Mouse (Mus musculus) neural tube, embryonic 13.5 days (tissue): ENCODE results near the gene Tspo. TPM values are rescaled to one million over a fixed set of nuclear protein-coding genes. Genes with fewer than 3 reads are reported as not detected.

ENCODE experiments used
- ATAC-seq: fragments of 200-750 bp; cut with Nextera tagmentation; 2 replicates; pipeline ENCODE4 v1.8.0; 2017; ENCODE audit warnings: low read depth, mild to moderate bottlenecking, moderate TSS enrichment, moderate library complexity
- H3K27ac ChIP-seq: fragments of 300-500 bp; sonication (generic); replicated peaks from 2 replicates; pipeline ENCODE4 v1.5.1; 2015; ENCODE audit warnings: moderate library complexity, mild to moderate bottlenecking, inconsistent platforms
- H3K27me3 ChIP-seq: fragments of 300-500 bp; sonication (generic); 2 replicates; pipeline ENCODE4 v1.6.1; 2015; ENCODE audit warnings: mild to moderate bottlenecking, inconsistent platforms
- H3K36me3 ChIP-seq: fragments of 300-500 bp; sonication (generic); 2 replicates; pipeline ENCODE4 v1.6.1; 2015; ENCODE audit warnings: mild to moderate bottlenecking, inconsistent platforms
- H3K4me1 ChIP-seq: fragments of 300-500 bp; sonication (generic); replicated peaks from 2 replicates; pipeline ENCODE4 v1.6.1; 2015; ENCODE audit warnings: inconsistent platforms
- H3K4me2 ChIP-seq: fragments of 300-500 bp; sonication (generic); 2 replicates; pipeline ENCODE4 v1.6.1; 2015; ENCODE audit warnings: inconsistent platforms, mild to moderate bottlenecking, moderate library complexity
- H3K4me3 ChIP-seq: fragments of 300-500 bp; sonication (generic); 2 replicates; pipeline ENCODE4 v1.5.1; 2015; ENCODE audit warnings: mild to moderate bottlenecking, inconsistent platforms
- H3K9ac ChIP-seq: fragments of 300-500 bp; sonication (generic); 2 replicates; pipeline ENCODE4 v1.6.1; 2015; ENCODE audit warnings: moderate library complexity, mild to moderate bottlenecking, inconsistent platforms
- H3K9me3 ChIP-seq: fragments of 300-500 bp; sonication (generic); 2 replicates; pipeline ENCODE4 v1.6.1; 2016; ENCODE audit warnings: inconsistent platforms
- WGBS: fragments of 180-500 bp; shearing (Covaris S2); methylation state at CpG from one replicate; pipeline ENCODE4 v1.1.7; 2015; 5-methylcytosine and 5-hydroxymethylcytosine counted together
- polyA plus RNA-seq: library from polyadenylated mRNA; unstranded; fragments of >200 nt; fragmentation: Nextera tagmentation; extraction: Ambion mirVana; gene quantifications from 2 replicates; pipeline ENCODE4 v1.2.1, GENCODE M21; 2015

Tspo gene
- polyA plus RNA-seq, 1 experiment from 2014 or later, result 13.1 TPM

GRCm38 (mm10) chr15:83570641-83571040 is 7.2 kb downstream of the Tspo start:
- WGBS, result 73% methylated on average over 2 of the region's 2 CpGs
- ATAC-seq, result no peak
- no peak overlapping the region for H3K27ac ChIP-seq

DNA sequence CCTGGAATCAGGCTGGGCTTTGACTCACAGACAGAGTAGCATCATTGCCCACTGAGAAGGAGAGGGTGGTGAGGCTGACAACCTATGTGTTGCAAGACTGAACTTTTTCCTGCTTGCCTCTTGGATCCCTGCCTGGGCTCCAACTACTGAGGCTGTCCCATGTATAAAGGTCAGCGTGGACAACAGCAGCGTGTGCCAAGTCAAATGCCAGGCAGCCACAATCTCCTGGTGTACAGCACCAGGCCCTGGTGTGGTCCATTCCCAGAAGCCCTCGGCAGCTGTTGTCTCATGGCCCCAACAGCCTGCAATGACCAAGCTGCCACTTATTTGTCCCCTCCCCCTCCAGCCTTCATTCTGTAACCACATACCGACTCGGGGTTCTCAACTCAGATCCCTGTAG is 8.2 kb downstream of the Tspo start:
- Histone ChIP-seq H3K27ac (no peak overlapping the region), H3K4me2 (no peak overlapping the region), H3K4me1 (no peaks in the 10 kb centered on the region), H3K4me3 (no peak overlapping the region), H3K36me3 (peaks cover 26% of the 10 kb centered on the region), H3K27me3 (no peaks in the 10 kb centered on the region), H3K9me3 (no peaks in the 10 kb centered on the region), H3K9ac (no peak overlapping the region)
- 86% methylated on average over 5 of the region's 5 CpGs for WGBS
- no peak for ATAC-seq

More at GRCm38 (mm10) chr15:83570641-83571040, 7.2 kb downstream of the Tspo start:
- Histone ChIP-seq H3K4me1 (no peaks in the 10 kb centered on the region), H3K4me2 (no peak overlapping the region), H3K4me3 (no peak overlapping the region), H3K9ac (no peak overlapping the region), H3K9me3 (no peaks in the 10 kb centered on the region), H3K27me3 (0 out of 2 replicates have a peak, but pooled peaks cover 5% of the 10 kb centered on the region), H3K36me3 (peaks cover 16% of the 10 kb centered on the region)

GRCm38 (mm10) chr15:83572132-83572531 is 8.7 kb downstream of the Tspo start:
- Histone ChIP-seq H3K4me3 (no peak overlapping the region), H3K9ac (no peak overlapping the region), H3K4me1 (no peaks in the 10 kb centered on the region), H3K27me3 (no peaks in the 10 kb centered on the region), H3K36me3 (peaks cover 31% of the 10 kb centered on the region), H3K4me2 (no peak overlapping the region), H3K9me3 (no peaks in the 10 kb centered on the region), H3K27ac (no peak overlapping the region)
- no peak for ATAC-seq
- 84% methylated on average over 4 of the region's 4 CpGs for WGBS

DNA sequence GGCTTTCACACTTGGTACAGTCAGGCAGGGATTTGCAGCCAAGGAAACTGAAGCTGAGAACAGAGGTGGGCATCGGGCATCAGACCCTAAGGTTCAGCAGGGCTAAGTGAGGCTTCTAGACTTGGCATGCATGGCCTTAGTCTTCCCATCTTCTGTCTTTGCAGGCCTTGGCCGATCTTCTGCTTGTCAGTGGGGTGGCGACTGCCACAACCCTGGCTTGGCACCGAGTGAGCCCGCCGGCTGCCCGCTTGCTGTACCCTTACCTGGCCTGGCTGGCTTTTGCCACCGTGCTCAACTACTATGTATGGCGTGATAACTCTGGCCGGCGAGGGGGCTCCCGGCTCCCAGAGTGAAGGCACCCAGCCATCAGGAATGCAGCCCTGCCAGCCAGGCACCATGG is 10.2 kb downstream of the Tspo start:
- Histone ChIP-seq H3K27ac (no peak overlapping the region), H3K4me3 (no peak overlapping the region), H3K9ac (no peak overlapping the region), H3K4me2 (no peak overlapping the region), H3K36me3 (peaks cover 46% of the 10 kb centered on the region), H3K27me3 (no peaks in the 10 kb centered on the region), H3K9me3 (no peaks in the 10 kb centered on the region), H3K4me1 (no peaks in the 10 kb centered on the region)
- whole genome bisulfite sequencing, result 94% methylated on average over 12 of the region's 12 CpGs
- no peak for ATAC-seq

DNA sequence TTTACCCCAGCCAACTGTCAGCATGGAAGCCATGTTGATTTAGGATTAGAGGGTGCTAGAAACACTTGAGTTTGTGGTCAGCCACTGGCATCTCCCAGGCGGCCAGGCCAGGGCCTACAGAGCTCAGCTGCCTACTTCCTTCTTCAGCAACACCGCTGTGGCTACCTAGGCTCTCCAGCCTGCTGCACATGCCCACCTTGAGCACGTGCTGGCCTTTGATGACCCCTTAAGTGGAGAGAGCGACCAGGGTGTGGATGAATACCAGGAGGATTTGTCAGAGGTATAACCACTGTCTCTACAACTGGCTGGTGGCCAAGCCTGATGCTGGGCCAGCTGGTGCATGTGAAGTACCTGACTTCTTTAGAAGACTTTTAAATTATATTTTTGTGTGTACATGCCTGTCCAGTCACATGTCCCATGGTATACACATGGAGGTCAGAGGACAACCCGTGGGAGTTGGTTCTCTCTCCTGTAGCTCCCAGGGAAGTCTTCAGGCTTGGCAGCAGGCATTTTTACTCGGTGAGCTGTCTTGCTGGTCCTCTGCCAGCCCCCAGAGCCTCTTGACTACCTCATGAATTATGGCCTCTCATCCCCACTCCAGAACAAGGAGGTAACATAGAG is 11.4 kb downstream of the Tspo start:
- no peak for ATAC-seq
- peaks cover 58% of the 10 kb centered on the region for H3K36me3 ChIP-seq
- H3K4me3 ChIP-seq, result no peak overlapping the region
- H3K4me2 ChIP-seq, result no peak overlapping the region
- 84% methylated on average over 6 of the region's 6 CpGs for WGBS
- H3K9ac ChIP-seq, result no peak overlapping the region
- H3K27ac ChIP-seq, result no peak overlapping the region
- no peaks in the 10 kb centered on the region for H3K4me1 ChIP-seq
- H3K9me3 ChIP-seq, result no peaks in the 10 kb centered on the region
- H3K27me3 ChIP-seq, result no peaks in the 10 kb centered on the region

DNA sequence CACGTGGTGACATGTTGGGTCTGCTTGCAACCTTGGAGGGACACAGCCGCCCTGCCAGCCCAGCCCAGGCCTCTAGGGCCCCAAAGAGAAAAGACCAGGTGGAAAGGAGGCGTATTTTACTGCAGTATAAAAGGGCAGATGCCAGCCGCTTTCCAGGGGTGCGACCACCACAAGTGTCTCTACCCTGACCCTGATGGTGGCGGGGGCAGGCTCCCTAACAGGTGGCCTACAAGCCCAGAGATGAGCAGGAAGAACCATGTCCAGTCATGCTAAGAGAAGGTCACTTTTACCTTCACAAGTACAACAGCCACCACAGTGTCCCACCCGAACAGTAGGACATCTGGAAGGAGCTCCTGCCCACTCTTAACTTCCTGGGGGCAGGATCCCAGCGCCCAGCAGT is 12.2 kb downstream of the Tspo start:
- Histone ChIP-seq H3K27me3 (no peaks in the 10 kb centered on the region), H3K9me3 (no peaks in the 10 kb centered on the region), H3K4me1 (no peaks in the 10 kb centered on the region), H3K27ac (no peak overlapping the region), H3K9ac (no peak overlapping the region), H3K4me3 (no peak overlapping the region), H3K36me3 (peaks cover 65% of the 10 kb centered on the region), H3K4me2 (no peak overlapping the region)
- no peak for ATAC-seq
- 94% methylated on average over 8 of the region's 8 CpGs for WGBS

DNA sequence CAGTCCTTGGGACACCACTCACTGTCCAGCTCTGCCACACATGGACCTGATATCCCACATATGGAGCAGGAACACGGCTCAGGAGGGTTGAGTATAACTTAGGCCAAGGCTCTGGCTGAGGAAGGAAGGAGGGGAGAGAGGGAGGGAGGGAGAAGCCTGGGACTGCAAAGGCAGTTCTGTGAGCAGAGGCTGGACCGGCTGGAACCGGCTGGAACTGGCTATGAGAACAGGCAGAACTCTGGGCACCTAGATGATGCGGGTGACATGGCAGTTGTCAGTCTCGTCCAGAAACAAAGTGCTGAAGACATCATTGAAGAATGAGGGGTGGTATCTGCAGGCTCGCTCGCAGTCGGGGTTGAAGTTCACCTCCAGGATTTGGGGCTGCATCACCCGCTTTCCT is 13.3 kb downstream of the Tspo start:
- no peak for ATAC-seq
- H3K4me2 ChIP-seq, result no peak overlapping the region
- no peaks in the 10 kb centered on the region for H3K27me3 ChIP-seq
- no peaks in the 10 kb centered on the region for H3K9me3 ChIP-seq
- no peaks in the 10 kb centered on the region for H3K4me1 ChIP-seq
- no peak overlapping the region for H3K27ac ChIP-seq
- 91% methylated on average over 9 of the region's 9 CpGs for WGBS
- no peak overlapping the region for H3K9ac ChIP-seq
- H3K4me3 ChIP-seq, result no peak overlapping the region
- H3K36me3 ChIP-seq, result peaks cover 76% of the 10 kb centered on the region

- Histone ChIP-seq H3K9ac (no peak overlapping the region), H3K36me3 (peaks cover 97% of the 10 kb centered on the region), H3K4me2 (no peak overlapping the region), H3K27ac (no peak overlapping the region), H3K4me3 (no peak overlapping the region), H3K4me1 (no peaks in the 10 kb centered on the region), H3K27me3 (no peaks in the 10 kb centered on the region), H3K9me3 (no peaks in the 10 kb centered on the region)
- 89% methylated on average over 4 of the region's 4 CpGs for WGBS
- ATAC-seq, result no peak
These were observed 19.5 kb downstream of the Tspo start for GRCm38 (mm10) chr15:83582931-83583330.

DNA sequence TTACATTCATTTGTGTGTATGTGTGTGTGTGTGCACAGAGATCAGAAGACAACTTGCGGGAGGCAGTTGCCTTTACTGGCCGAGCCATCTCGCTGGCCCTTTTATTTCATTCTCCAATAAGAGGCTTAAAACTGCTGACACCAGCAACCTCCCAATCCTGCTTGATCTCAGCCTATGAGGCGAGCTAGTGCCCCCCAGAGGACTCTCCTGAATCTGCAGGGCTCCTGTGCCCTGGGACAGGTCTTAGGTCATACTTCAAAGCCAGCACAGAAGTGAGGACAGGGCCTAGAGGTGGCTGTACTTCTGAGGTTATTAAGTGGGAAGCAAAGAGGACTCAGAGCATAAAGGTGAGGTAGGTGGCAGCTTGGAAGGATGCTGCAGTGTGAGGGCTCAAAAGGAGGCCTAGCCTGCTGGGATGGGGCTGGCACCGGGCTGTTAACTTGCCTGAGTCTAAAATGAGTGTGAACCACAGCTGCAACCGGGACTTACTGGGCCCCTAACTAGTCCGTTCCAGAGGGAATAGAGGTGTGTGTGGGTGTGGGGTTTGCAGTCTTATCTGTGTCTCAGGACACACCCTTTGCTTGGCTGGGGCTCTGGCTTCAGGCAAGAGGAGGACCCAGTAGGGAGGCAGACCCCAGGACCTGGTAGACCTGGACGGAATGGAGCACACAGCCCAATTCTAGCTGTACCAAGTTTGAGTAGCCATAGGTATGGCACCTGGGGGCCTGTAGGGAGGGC is 20.2 kb downstream of the Tspo start:
- no peaks in the 10 kb centered on the region for H3K4me1 ChIP-seq
- H3K4me3 ChIP-seq, result no peak overlapping the region
- WGBS, result 82% methylated on average over 8 of the region's 8 CpGs
- no peak overlapping the region for H3K27ac ChIP-seq
- H3K4me2 ChIP-seq, result no peak overlapping the region
- ATAC-seq, result no peak
- H3K9ac ChIP-seq, result no peak overlapping the region
- H3K27me3 ChIP-seq, result no peaks in the 10 kb centered on the region
- H3K9me3 ChIP-seq, result no peaks in the 10 kb centered on the region
- peaks cover 97% of the 10 kb centered on the region for H3K36me3 ChIP-seq

- Histone ChIP-seq H3K27me3 (no peaks in the 10 kb centered on the region), H3K36me3 (peaks cover 89% of the 10 kb centered on the region)
- WGBS, result 90% methylated on average over 6 of the region's 6 CpGs
These were observed 21.4 kb downstream of the Tspo start for GRCm38 (mm10) chr15:83584741-83585220.

DNA sequence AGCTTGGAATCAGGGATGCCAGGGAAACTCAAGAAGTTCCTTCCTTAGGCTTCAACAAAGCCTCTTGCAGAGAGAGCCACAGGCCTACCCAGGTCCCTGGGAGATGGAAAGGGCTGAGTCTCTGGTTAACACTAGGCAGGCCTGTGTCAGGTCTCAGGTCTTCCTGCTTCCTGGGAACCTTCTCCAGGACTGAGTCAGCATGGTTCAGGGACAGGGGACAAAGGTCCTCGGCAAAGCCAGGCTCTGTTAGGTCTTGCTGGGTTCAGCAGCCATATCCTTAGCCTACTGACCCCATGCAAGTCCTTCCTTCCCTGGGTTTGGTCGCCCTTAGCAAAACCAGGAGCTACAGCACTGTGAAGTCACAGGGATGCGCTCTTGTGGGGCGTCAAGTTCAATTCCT is 27.4 kb downstream of the Tspo start:
- Histone ChIP-seq H3K9ac (no peak overlapping the region), H3K4me1 (peaks cover 32% of the 10 kb centered on the region), H3K4me2 (no peak overlapping the region), H3K4me3 (no peak overlapping the region), H3K36me3 (peaks cover 41% of the 10 kb centered on the region), H3K27ac (no peak overlapping the region), H3K9me3 (no peaks in the 10 kb centered on the region), H3K27me3 (no peaks in the 10 kb centered on the region)
- whole genome bisulfite sequencing, result 92% methylated on average over 4 of the region's 4 CpGs
- ATAC-seq, result no peak

More at GRCm38 (mm10) chr15:83584741-83585220, 21.4 kb downstream of the Tspo start:
- no peak for ATAC-seq
- H3K27ac ChIP-seq, result no peak overlapping the region
- H3K9ac ChIP-seq, result no peak overlapping the region
- no peak overlapping the region for H3K4me3 ChIP-seq
- no peaks in the 10 kb centered on the region for H3K9me3 ChIP-seq
- H3K4me2 ChIP-seq, result no peak overlapping the region
- H3K4me1 ChIP-seq, result no peaks in the 10 kb centered on the region

- Histone ChIP-seq H3K4me3 (no peak overlapping the region), H3K27me3 (no peaks in the 10 kb centered on the region), H3K9me3 (no peaks in the 10 kb centered on the region), H3K4me1 (peaks cover 34% of the 10 kb centered on the region), H3K27ac (no peak overlapping the region), H3K4me2 (no peak overlapping the region), H3K9ac (no peak overlapping the region; the same call in 1 of the 2 replicates), H3K36me3 (peaks cover 32% of the 10 kb centered on the region)
- ATAC-seq, result no peak
- WGBS, result 86% methylated on average over 6 of the region's 6 CpGs
These were observed 28.4 kb downstream of the Tspo start for GRCm38 (mm10) chr15:83591758-83592157.
